Mouse (Mus musculus) midbrain, postnatal 0 days (tissue): ENCODE results near the gene Ch25h. TPM values are rescaled to one million over a fixed set of nuclear protein-coding genes. Genes with fewer than 3 reads are reported as not detected.

Experiments used
- ATAC-seq: fragments of 200-750 bp; cut with Nextera tagmentation; 2 replicates; pipeline ENCODE4 v1.8.0; 2017; ENCODE audit warnings: moderate number of reproducible peaks, mild to moderate bottlenecking, moderate TSS enrichment, moderate library complexity; ENCODE audit not compliant: low FRiP score
- DNase-seq: peaks from one replicate; pipeline ENCODE4 v3.0.0-alpha.2; 2015; ENCODE audit warnings: low spot score
- H3K27ac ChIP-seq: fragments of 300-500 bp; sonication (generic); 2 replicates; pipeline ENCODE4 v1.5.1; 2014; ENCODE audit warnings: low read depth, mild to moderate bottlenecking, low read length, mixed read lengths
- H3K27me3 ChIP-seq: fragments of 300-500 bp; sonication (generic); 2 replicates; pipeline ENCODE4 v1.6.1; 2014; ENCODE audit warnings: low read length, control low read depth, mixed read lengths; ENCODE audit not compliant: insufficient read depth
- H3K36me3 ChIP-seq: fragments of 300-500 bp; sonication (generic); 2 replicates; pipeline ENCODE4 v1.6.1; 2014; ENCODE audit warnings: low read length, control low read depth, mixed read lengths; ENCODE audit not compliant: insufficient read depth
- H3K4me1 ChIP-seq: fragments of 300-500 bp; sonication (generic); 2 replicates; pipeline ENCODE4 v1.6.1; 2014; ENCODE audit warnings: mild to moderate bottlenecking, control low read depth, antibody characterized with exemption, low read length, mixed read lengths; ENCODE audit not compliant: insufficient read depth
- H3K4me2 ChIP-seq: fragments of 300-500 bp; sonication (generic); 2 replicates; pipeline ENCODE4 v1.6.1; 2014; ENCODE audit warnings: low read depth, mild to moderate bottlenecking, low read length, mixed read lengths; ENCODE audit not compliant: poor library complexity, severe bottlenecking
- H3K4me3 ChIP-seq: fragments of 300-500 bp; sonication (generic); 2 replicates; pipeline ENCODE4 v1.5.1; 2014; ENCODE audit warnings: low read depth, mild to moderate bottlenecking, low read length, moderate library complexity
- H3K9ac ChIP-seq: fragments of 300-500 bp; sonication (generic); replicated peaks from 2 replicates; pipeline ENCODE4 v1.6.1; 2014; ENCODE audit warnings: mild to moderate bottlenecking, low read length, moderate library complexity, mixed read lengths; ENCODE audit not compliant: poor library complexity, severe bottlenecking
- H3K9me3 ChIP-seq: fragments of 300-500 bp; sonication (generic); 2 replicates; pipeline ENCODE4 v1.6.1; 2016; ENCODE audit warnings: low read length, control low read depth
- CTCF ChIP-seq: IDR thresholded peaks from 2 replicates; pipeline ENCODE4 v1.5.1; 2016; ENCODE audit warnings: antibody characterized with exemption, mild to moderate bottlenecking
- WGBS: fragments of 180-500 bp; shearing (Covaris S2); extraction: QIAGEN DNeasy Blood & Tissue Kit; methylation state at CpG from one replicate; pipeline ENCODE4 v1.1.7; 2014; 5-methylcytosine and 5-hydroxymethylcytosine counted together
- polyA plus RNA-seq: library from polyadenylated mRNA; unstranded; fragments of >200 nt; fragmentation: Nextera tagmentation; extraction: Ambion mirVana; gene quantifications from 2 replicates; pipeline ENCODE4 v1.2.1, GENCODE M21; 2015
- total RNA-seq: library from RNA; depleted of rRNA; stranded (reverse); fragments of >200 nt; gene quantifications from 2 replicates; pipeline ENCODE4 v1.2.3, GENCODE M21; 2014

Ch25h gene
- total and polyA plus RNA-seq, 2 experiments from 2014 or later = 0.42 to 0.60 TPM

GRCm38 (mm10) chr19:34515681-34516080, 40.7 kb upstream of the Ch25h start:
- no peak overlapping the region for H3K4me3 ChIP-seq
- DNase-seq = no peak
- whole genome bisulfite sequencing = 89% methylated on average over 3 of the region's 3 CpGs

GRCm38 (mm10) chr19:34511528-34511927, 36.6 kb upstream of the Ch25h start:
- H3K27me3 ChIP-seq = no peaks in the 10 kb centered on the region
- ATAC-seq (no peak), DNase-seq (no peak)
- H3K9me3 ChIP-seq = no peaks in the 10 kb centered on the region
- TF ChIP-seq CTCF = no peak
- H3K27ac ChIP-seq = no peak overlapping the region
- no peaks in the 10 kb centered on the region for H3K4me1 ChIP-seq
- WGBS = 78% methylated on average over 8 of the region's 8 CpGs
- H3K36me3 ChIP-seq = peaks cover 7% of the 10 kb centered on the region
- H3K4me3 ChIP-seq = no peak overlapping the region
- no peak overlapping the region for H3K9ac ChIP-seq
- no peak overlapping the region for H3K4me2 ChIP-seq

More at GRCm38 (mm10) chr19:34515681-34516080, 40.7 kb upstream of the Ch25h start:
- Histone ChIP-seq H3K9me3 (no peaks in the 10 kb centered on the region), H3K36me3 (0 out of 2 replicates have a peak, but pooled peaks cover 7% of the 10 kb centered on the region), H3K27ac (no peak overlapping the region), H3K9ac (no peak overlapping the region), H3K27me3 (no peaks in the 10 kb centered on the region), H3K4me2 (no peak overlapping the region), H3K4me1 (no peaks in the 10 kb centered on the region)
- no peak for ATAC-seq
- TF ChIP-seq CTCF = no peak

DNA sequence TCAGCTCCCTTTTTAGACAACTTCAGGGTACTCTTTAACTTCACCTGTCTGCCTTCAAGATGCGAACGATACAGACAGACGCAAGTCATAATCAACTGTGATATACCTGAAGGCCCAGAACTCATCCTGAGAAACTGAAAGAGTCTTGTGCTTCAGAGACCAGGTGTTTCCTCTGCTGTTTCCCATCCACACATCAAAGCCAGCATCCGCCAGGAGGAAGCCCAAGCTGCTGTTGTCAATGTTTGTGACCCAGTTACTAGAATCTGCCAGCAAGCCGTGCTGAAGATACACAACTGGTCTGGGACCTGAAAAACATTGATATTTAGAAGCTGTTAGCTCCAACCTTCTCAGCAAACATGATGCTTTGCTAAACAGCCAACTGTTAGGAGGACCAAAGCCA, 35.8 kb upstream of the Ch25h start:
- peaks cover 13% of the 10 kb centered on the region for H3K36me3 ChIP-seq
- H3K4me1 ChIP-seq = no peaks in the 10 kb centered on the region
- H3K4me3 ChIP-seq = no peak overlapping the region
- H3K27me3 ChIP-seq = no peaks in the 10 kb centered on the region
- H3K27ac ChIP-seq = no peak overlapping the region
- DNase-seq (no peak), ATAC-seq (no peak)
- no peaks in the 10 kb centered on the region for H3K9me3 ChIP-seq
- no peak overlapping the region for H3K4me2 ChIP-seq
- no peak overlapping the region for H3K9ac ChIP-seq
- 87% methylated on average over 5 of the region's 5 CpGs for WGBS
- no peak for TF ChIP-seq CTCF

DNA sequence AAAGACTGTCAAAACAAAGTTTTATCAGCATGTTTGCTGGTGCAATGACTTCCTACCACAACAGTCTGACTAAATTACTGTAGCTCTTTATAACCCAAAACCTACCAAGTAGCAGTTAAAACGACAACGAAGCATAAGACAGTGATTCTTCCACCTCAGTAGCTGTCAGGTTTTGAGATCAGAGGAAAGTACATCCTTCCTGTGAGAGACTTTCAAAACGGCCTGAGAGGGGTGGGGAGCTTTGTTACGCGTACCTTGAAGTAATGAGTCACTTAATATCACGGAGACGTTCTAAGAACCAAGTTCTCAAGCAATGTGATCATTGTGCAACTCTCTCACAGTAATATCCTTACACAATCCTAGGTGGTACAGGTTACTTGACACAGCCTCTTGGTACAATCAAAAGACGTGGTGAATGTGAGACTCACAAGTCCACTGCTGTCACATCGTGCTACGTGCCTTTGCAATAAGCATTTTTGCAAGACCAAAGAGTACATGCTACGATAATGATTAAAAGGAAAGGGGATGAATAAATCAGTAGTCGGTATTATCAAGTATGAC, 30.3 kb upstream of the Ch25h start:
- Histone ChIP-seq H3K36me3 (peaks cover 13% of the 10 kb centered on the region), H3K9me3 (no peaks in the 10 kb centered on the region), H3K4me3 (no peak overlapping the region), H3K9ac (no peak overlapping the region), H3K27me3 (no peaks in the 10 kb centered on the region), H3K4me2 (no peak overlapping the region), H3K4me1 (no peaks in the 10 kb centered on the region), H3K27ac (no peak overlapping the region)
- DNase-seq (no peak), ATAC-seq (no peak)
- TF ChIP-seq CTCF = no peak
- WGBS = 91% methylated on average over 12 of the region's 12 CpGs

- no peaks in the 10 kb centered on the region for H3K27me3 ChIP-seq
- H3K9me3 ChIP-seq = no peaks in the 10 kb centered on the region
- peak; percentile 33 for DNase-seq
- no peak overlapping the region for H3K27ac ChIP-seq
- H3K9ac ChIP-seq = no peak overlapping the region
- WGBS = 53% methylated on average over 4 of the region's 4 CpGs
- no peak overlapping the region for H3K4me2 ChIP-seq
- ATAC-seq = peak; percentile 66; the same call in 1 of the 2 replicates
- H3K36me3 ChIP-seq = no peaks in the 10 kb centered on the region; the same call in 1 of the 2 replicates
- H3K4me1 ChIP-seq = no peaks in the 10 kb centered on the region
- H3K4me3 ChIP-seq = no peak overlapping the region
- peak; percentile 63 for TF ChIP-seq CTCF
These were observed 25.8 kb upstream of the Ch25h start for GRCm38 (mm10) chr19:34500763-34501162.

DNA sequence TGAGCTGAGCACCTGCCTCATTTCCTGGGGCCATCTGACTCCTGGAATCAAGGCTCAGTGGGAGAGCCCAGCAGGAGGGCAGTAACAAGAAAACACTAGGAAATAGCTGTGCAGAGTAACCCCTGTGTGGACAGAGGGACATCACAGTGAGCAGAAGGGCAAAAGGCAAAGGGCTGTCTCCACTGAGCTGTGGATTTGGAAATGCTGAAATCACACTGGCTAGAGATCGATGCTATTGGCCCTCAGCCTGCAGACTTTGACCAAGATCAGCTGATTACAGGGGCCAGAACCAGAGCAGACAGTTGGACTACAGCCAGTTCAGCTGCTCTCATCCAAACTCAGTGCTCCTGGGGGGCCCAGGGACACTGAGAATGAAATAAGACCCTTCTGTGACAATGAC, 21.4 kb upstream of the Ch25h start:
- H3K9ac ChIP-seq = no peak overlapping the region
- ATAC-seq (no peak), DNase-seq (no peak)
- H3K4me3 ChIP-seq = no peak overlapping the region
- H3K4me1 ChIP-seq = no peaks in the 10 kb centered on the region
- WGBS = 75% methylated on average over 1 of the region's 1 CpGs
- TF ChIP-seq CTCF = no peak
- H3K4me2 ChIP-seq = no peak overlapping the region
- no peaks in the 10 kb centered on the region for H3K9me3 ChIP-seq
- H3K27ac ChIP-seq = no peak overlapping the region
- no peaks in the 10 kb centered on the region for H3K27me3 ChIP-seq
- peaks cover 6% of the 10 kb centered on the region; the same call in 1 of the 2 replicates for H3K36me3 ChIP-seq
